ENCODE assay signal across 8 mouse cellular contexts in the genomic region with DNA sequence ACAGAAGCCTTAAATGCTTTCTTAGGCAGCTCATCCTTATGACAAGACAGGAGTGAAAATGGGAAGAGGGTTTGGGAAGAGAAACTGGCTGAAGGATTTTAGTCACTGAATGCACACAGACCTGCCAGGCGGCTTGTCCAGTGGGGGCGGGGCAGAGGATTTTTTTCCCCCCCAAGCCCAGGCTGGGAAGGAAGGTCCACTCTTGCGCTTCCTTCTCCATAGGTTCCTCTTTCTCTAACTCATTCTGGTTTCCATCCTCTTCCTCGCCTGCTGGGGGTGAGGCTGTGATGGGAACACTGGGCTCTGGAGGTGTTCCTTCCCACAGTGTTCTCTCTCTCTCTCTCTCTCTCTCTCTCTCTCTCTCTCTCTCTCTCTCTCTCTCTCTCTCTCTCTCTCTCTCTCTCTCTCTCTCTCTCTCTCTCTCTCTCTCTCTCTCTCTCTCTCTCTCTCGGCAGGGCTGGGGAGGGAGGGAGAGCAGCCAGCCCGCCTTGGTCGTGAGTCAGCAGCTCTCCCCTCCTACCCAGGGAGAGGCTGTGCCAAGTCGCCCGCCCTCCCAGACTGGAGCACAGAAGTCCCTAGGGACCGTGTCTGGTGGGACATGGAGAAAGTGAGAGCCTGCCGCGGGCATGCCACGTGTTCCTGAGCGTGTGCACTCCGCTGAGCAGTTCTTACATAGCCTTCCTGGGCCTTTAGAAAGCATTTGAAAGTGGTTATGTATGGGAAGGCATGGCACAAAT.
DNase-seq lines count a peak whose midpoint lies in the region; ATAC-seq and TF ChIP-seq lines count a peak whose summit lies in the region.

No protein-coding gene starts in this region.

- no peaks in the 10 kb centered on the region for H3K36me3 ChIP-seq in hindbrain, embryonic 16.5 days (ENCODE audit: control insufficient read depth, insufficient read depth, low read length)
- no peaks in the 10 kb centered on the region for H3K36me3 ChIP-seq in lung, postnatal 0 days (ENCODE audit: insufficient read depth, low read length)

- intact Hi-C loops in gastrocnemius, postnatal 14 days (cut with DNase I; ENCODE audit: low total_unique reads), result no loop called here

- H3K9ac ChIP-seq in hindbrain, embryonic 16.5 days (ENCODE audit: low read depth, low read length), result peak overlapping the region; percentile 38; the same call in 1 of the 2 replicates
- no peak overlapping the region for H3K9ac ChIP-seq in lung, postnatal 0 days (replicated peaks; ENCODE audit: low read depth)

- TF ChIP-seq EP300 in lung, postnatal 0 days (IDR thresholded peaks at IDR 0.05), result no peak

- peak; percentile 86 for ATAC-seq in hindbrain, embryonic 16.5 days
- peak; percentile 91 for ATAC-seq in lung, postnatal 0 days

- H3K27me3 ChIP-seq in hindbrain, embryonic 16.5 days (replicated peaks; ENCODE audit: control insufficient read depth, insufficient read depth, low read length), result no peaks in the 10 kb centered on the region
- H3K27me3 ChIP-seq in lung, postnatal 0 days (replicated peaks; ENCODE audit: insufficient read depth, low read length), result no peaks in the 10 kb centered on the region

- peaks cover 11% of the 10 kb centered on the region; the same call in 1 of the 2 replicates for H3K4me1 ChIP-seq in hindbrain, embryonic 16.5 days (ENCODE audit: control insufficient read depth, insufficient read depth, low read depth, low read length)
- H3K4me1 ChIP-seq in lung, postnatal 0 days (ENCODE audit: insufficient read depth, low read depth, low read length), result no peaks in the 10 kb centered on the region

- peak; percentile 73 for DNase-seq in adrenal gland, adult 8-10 months
- peak; percentile 69 for DNase-seq in embryo, embryonic 10.5 days (ENCODE audit: low spot score)
- DNase-seq in gastrocnemius, postnatal 14 days, result peak; percentile 81
- DNase-seq in left cerebral cortex, adult 11 months (ENCODE audit: low spot score), result peak; percentile 65
- peak; percentile 85 for DNase-seq in lung, postnatal 0 days (ENCODE audit: low spot score)
- DNase-seq in ovary, postnatal 36 days (ENCODE audit: low spot score), result peak; percentile 69
- DNase-seq in spleen, postnatal 4 days (ENCODE audit: low spot score in 2 of 2), result no peak

- H3K4me2 ChIP-seq in hindbrain, embryonic 16.5 days (ENCODE audit: low read length), result peak overlapping the region; percentile 53
- peak overlapping the region; percentile 32 for H3K4me2 ChIP-seq in lung, postnatal 0 days (replicated peaks; ENCODE audit: low read depth, low read length)

- peak overlapping the region; percentile 20 for H3K4me3 ChIP-seq in hindbrain, embryonic 16.5 days (ENCODE audit: low read length)
- no peak overlapping the region for H3K4me3 ChIP-seq in lung, postnatal 0 days (ENCODE audit: low read depth, low read length)

- 7% methylated on average over 14 of the region's 15 CpGs for WGBS in hindbrain, embryonic 16.5 days
- 11% methylated on average over 14 of the region's 15 CpGs for WGBS in lung, postnatal 0 days

- no peak for TF ChIP-seq CTCF in lung, postnatal 0 days (IDR thresholded peaks at IDR 0.05)

- H3K27ac ChIP-seq in hindbrain, embryonic 16.5 days (ENCODE audit: low read depth, low read length), result no peak overlapping the region
- no peak overlapping the region for H3K27ac ChIP-seq in lung, postnatal 0 days (ENCODE audit: low read length)

- H3K9me3 ChIP-seq in hindbrain, embryonic 16.5 days (ENCODE audit: control insufficient read depth, low read length), result no peaks in the 10 kb centered on the region
- H3K9me3 ChIP-seq in lung, postnatal 0 days (ENCODE audit: low read length), result no peaks in the 10 kb centered on the region

Comparison
In these comparisons a context has a peak if more than half of its experiments do, and no peak if none do; other contexts are left out.
1. DNase-seq: peak in adrenal gland, adult 8-10 months (single experiment), embryo, embryonic 10.5 days (single experiment), gastrocnemius, postnatal 14 days (single experiment), left cerebral cortex, adult 11 months (single experiment), lung, postnatal 0 days (single experiment) and ovary, postnatal 36 days (single experiment); none in spleen, postnatal 4 days (0 of 2).